Mouse (Mus musculus): ENCODE data around the gene Ptgir. TPM values are rescaled to one million over a fixed set of nuclear protein-coding genes. Genes with fewer than 3 reads are reported as not detected.
A peak's percentile ranks its signal among the peaks of the same experiment; 100 is the strongest.

Ptgir gene
- polyA plus RNA-seq, 1 experiment from 2014 or later, result 0.83 TPM

DNA sequence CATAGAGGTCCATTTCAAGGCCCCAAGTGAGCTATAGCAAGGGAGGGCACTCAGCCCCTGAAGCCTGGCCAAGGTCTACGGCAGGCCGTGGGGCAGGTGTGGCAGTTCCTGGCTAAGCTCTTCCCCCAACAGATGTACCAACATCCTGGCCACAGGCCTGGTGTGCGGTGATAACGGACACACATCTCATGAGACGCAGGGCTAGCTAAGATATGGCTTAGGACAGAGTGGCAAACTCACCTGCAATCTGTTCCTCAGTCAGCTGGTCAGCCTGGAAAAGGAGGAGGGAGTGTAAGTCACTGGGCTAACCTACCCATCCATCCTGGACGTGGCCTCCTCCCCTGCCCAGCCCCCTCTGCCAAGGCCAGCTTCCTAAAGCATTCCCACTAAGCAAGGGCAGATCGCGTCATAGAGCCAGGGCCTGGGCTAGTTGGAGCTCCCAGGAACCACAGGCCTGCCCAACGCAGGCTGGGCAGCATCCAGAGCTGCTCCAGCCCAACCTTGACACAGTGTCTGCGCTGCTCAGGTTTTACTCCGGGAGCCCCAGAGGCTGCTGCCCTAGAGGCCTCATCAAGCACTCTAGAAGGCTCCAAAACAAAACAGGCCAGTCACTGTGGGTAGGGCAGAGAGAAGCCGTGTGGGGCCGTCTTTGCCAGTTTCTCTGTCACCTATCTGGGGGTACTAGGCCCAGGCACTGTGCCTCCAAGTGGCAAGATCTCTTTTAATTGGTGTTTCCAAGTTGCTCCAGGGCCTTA lies 13.3 kb downstream of the Ptgir start:
- peak overlapping the region; percentile 50; the same call in 1 of the 2 replicates for H3K27ac ChIP-seq
- peak overlapping the region; percentile 21 for H3K4me3 ChIP-seq
- no peaks in the 10 kb centered on the region for H3K9me3 ChIP-seq
- H3K36me3 ChIP-seq, result peaks cover 62% of the 10 kb centered on the region
- no peaks in the 10 kb centered on the region for H3K27me3 ChIP-seq
- H3K9ac ChIP-seq, result peak overlapping the region; percentile 70
- ATAC-seq (ENCODE audit: low FRiP score), result no peak
- H3K4me1 ChIP-seq (replicated peaks), result peaks cover 64% of the 10 kb centered on the region
- 85% methylated on average over 13 of the region's 13 CpGs for WGBS
- peak overlapping the region; percentile 82 for H3K4me2 ChIP-seq

DNA sequence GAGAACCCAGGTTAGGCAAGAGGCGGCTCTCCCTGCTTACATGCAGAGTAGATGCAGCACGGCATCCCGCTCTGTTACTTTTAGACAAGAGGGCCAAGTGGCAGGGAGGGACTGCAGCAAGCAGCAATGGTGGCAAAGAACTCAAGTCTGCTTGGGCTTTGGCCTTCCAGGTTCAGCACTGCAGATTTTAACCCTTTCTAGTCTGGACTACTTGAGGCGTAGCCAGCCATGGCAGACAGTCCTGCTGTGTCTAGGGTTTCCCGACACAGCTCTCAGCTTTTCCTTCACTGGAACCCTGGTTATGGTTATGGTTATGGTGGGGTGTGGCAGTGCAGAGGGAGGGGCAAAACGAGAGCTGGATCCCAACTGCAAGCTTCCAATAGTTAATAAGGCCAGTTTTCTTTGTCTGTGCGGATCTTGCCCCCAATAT lies 13.9 kb downstream of the Ptgir start:
- Histone ChIP-seq H3K9me3 (no peaks in the 10 kb centered on the region), H3K4me2 (peak overlapping the region; percentile 82), H3K27ac (peak overlapping the region; percentile 50; the same call in 1 of the 2 replicates), H3K9ac (peak overlapping the region; percentile 70), H3K36me3 (peaks cover 56% of the 10 kb centered on the region), H3K4me3 (peak overlapping the region; percentile 21), H3K27me3 (no peaks in the 10 kb centered on the region), H3K4me1 (replicated peaks) (peaks cover 67% of the 10 kb centered on the region)
- WGBS, result 78% methylated on average over 7 of the region's 7 CpGs
- ATAC-seq (ENCODE audit: low FRiP score), result no peak

DNA sequence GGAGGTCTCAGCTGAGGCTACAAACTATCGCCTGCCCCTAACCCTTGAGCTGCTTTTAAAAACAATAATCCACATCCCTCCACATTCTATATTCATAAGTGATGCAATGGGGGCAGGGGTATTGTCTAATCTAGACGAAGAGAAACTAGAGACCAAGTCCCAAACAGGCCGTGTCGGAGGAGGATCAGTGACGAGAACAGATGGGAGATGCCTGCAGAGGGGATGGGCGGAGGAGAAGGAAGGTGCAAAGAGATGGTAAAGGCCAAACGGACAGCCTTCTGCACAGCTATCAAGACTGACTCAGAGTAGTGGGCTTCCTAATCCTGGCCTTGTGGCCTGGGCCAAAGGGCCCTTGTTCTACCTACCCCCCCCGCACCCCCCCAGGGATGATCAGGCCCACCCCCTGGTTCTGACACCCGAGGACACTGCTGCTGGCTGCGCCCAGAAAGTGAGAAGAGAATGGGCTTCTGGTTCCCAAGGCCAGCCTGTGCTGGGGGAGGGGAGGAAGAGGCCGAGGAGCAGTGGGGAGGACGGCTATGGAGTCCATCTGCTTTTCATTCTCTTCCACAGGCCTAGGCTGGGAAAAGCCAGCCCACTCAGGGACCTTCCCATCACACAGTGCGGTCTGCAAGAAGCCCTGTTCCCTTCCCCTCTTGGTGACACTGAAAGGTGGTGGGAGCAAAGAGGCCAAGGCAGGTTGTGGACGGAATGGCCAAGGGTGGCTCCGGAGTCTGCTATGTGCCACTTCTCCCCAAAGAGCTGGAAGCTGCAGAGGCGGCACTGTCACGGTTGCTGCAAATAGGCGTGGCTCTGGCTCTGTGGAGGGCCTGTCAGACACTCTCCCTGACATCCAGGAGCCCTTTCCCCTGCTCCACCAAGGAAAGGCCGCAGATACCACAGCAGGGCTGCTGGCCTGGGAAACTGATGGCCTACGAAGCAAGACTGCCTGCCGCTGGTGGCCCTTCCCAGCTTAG lies 14.8 kb downstream of the Ptgir start:
- Histone ChIP-seq H3K4me2 (peak overlapping the region; percentile 82), H3K27ac (peak overlapping the region; percentile 99), H3K4me1 (replicated peaks) (peaks cover 67% of the 10 kb centered on the region), H3K9ac (peak overlapping the region; percentile 99), H3K4me3 (peak overlapping the region; percentile 94), H3K36me3 (peaks cover 47% of the 10 kb centered on the region), H3K9me3 (no peaks in the 10 kb centered on the region), H3K27me3 (no peaks in the 10 kb centered on the region)
- 37% methylated on average over 21 of the region's 21 CpGs for WGBS
- no peak for ATAC-seq (ENCODE audit: low FRiP score)

DNA sequence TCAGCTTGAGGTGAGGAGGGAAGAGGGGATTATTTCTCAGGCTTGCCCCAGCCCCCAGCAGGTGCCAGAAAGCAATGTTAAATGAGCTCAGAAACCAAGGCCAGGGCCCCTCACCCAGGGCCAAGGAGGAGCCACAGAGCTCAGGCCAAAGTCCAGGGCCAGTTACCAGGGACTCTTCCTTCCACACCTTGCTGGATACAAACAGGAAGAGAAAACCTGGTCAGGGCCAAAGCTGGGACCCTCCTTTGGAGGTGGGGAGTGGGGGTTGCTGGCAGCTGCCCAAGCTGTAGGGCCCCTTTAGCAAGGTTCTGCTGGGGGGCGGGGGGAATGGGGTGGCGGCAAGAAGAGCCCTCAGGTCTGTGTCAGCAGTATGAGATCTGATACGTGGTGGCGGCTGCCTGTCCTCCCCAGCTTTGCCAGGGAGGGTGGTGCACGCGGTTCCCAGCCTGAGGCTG lies 15.6 kb downstream of the Ptgir start:
- Histone ChIP-seq H3K9me3 (no peaks in the 10 kb centered on the region), H3K4me1 (replicated peaks) (peaks cover 61% of the 10 kb centered on the region), H3K4me3 (peak overlapping the region; percentile 94), H3K4me2 (peak overlapping the region; percentile 82), H3K36me3 (peaks cover 39% of the 10 kb centered on the region), H3K9ac (peak overlapping the region; percentile 99), H3K27ac (peak overlapping the region; percentile 99), H3K27me3 (no peaks in the 10 kb centered on the region)
- no peak for ATAC-seq (ENCODE audit: low FRiP score)
- 29% methylated on average over 6 of the region's 6 CpGs for WGBS

DNA sequence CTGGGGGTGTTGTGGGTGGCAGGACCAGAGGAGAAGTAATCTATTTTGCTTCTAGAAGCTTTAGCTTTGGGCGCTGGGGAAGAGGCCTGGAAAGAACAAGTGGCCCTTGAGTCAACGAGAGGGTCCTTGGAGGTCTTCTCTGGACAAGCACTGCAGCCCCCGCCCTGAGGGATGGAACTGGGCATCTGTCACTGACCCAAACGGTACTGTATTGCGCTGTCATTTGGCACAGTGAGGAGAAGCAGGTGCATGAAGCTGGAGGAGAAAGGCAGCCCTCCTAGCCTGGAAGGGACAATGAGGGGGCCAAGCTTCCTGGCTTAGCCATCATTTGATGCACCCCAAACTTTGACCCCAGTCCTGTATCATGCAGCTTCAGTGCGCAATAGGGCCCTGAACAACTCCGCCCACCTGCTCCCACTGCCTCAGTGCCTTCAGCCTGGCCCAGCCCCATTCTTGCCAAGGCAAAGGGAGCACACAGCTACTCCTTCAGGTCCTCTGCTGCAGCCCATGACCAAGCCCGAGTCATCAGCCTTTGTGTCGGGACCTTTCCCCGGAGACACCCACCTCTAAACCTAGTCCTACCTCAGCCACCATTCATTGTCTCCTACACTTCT lies 16.2 kb downstream of the Ptgir start:
- 31% methylated on average over 10 of the region's 10 CpGs for WGBS
- Histone ChIP-seq H3K9me3 (no peaks in the 10 kb centered on the region), H3K4me2 (peak overlapping the region; percentile 82), H3K27ac (peak overlapping the region; percentile 99), H3K4me1 (replicated peaks) (peaks cover 56% of the 10 kb centered on the region), H3K9ac (peak overlapping the region; percentile 99), H3K36me3 (peaks cover 33% of the 10 kb centered on the region), H3K4me3 (peak overlapping the region; percentile 94), H3K27me3 (no peaks in the 10 kb centered on the region)
- no peak for ATAC-seq (ENCODE audit: low FRiP score)

DNA sequence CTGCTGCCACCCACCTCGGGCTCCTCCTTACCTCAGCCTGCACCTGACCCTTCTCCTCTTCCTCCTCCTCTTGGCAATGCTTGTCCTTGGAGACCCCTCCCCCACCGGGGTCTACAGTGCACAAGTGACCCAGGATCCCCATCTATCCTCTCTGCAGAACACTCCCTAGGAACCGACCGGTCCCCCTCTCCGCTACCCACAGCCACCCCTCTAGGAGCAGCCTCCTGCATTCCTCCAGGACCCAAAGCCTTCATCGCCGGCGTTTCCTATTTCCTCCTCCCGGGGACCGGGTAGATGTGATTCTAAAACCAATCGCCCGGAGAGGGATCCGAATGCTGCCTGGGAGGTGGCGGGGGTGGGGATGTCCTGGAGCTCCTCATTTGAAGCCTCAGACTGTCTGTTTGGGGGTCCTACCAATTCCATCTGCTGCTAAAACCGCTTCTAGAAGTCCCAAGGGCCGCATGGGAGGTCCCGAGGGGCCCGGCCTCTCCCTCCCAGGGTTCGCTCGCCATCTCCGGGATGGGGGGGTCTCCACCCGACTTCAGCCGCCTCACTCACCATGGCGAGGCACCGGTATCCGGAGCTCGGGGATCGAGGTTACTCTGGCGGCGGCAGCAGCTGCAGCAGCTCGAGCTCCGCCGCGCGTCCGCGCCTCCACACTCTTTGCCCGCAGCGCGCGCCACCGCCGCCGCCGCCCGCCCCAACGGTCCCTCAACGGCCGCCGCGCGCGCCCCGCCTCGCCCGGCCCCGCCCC lies 17.2 kb downstream of the Ptgir start:
- peak; percentile 30 for ATAC-seq (ENCODE audit: low FRiP score)
- H3K27me3 ChIP-seq, result no peaks in the 10 kb centered on the region
- peaks cover 46% of the 10 kb centered on the region for H3K4me1 ChIP-seq (replicated peaks)
- peak overlapping the region; percentile 82 for H3K4me2 ChIP-seq
- WGBS, result under 1% methylated on average over 53 of the region's 57 CpGs
- peaks cover 24% of the 10 kb centered on the region for H3K36me3 ChIP-seq
- H3K9ac ChIP-seq, result peak overlapping the region; percentile 99
- H3K27ac ChIP-seq, result peak overlapping the region; percentile 99
- H3K4me3 ChIP-seq, result peak overlapping the region; percentile 94
- H3K9me3 ChIP-seq, result no peaks in the 10 kb centered on the region

DNA sequence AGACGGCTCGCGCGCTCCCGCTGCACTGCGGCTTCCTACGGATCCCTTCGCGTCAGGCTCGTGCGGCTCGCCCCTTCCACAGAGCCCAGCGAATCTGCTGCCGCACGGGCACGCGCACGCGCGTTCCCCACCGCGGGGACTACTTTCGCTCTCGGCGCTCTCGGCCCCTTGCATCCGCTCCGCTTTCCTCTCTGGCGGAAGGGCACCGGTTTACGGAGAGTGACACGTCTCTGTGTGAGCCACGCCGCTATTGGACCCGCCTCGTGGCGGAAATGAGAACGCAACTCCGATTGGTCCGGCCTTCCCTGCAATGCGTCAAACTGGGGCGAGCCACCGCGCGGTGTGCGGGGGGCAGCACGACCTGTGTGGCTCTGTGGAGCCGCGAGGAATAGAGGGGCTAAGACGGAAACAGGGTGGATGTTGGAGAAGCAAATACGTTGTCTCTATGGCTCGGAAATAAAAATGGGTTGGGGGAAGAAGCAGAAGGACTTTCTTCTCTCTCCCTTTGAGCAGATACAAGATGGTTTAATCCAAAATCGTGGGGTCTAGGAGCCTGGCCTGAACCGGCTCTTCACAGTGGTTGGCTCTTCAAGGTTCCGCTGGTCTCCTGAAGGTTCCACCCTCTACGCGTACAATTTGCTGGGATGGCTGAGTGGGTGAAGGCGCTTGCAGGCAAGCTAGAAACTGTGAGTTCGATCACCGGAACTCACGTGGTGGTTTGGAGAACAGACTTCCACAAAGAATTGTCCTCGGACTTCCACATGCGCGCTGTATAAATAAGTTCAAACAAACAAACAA lies 17.9 kb downstream of the Ptgir start, which contains the start of gene Calm3:
Calm3 (minus strand) TSS at position 78 of the 798 bp plus-strand sequence.
- Histone ChIP-seq H3K9ac (peak within 1 kb of the TSS; percentile 99), H3K4me1 (replicated peaks) (peaks cover 38% of the 10 kb centered on the region), H3K27ac (peak within 1 kb of the TSS; percentile 99), H3K9me3 (no peaks in the 10 kb centered on the region), H3K4me2 (peak within 1 kb of the TSS; percentile 82), H3K4me3 (peak within 1 kb of the TSS; percentile 94), H3K36me3 (peaks cover 16% of the 10 kb centered on the region), H3K27me3 (no peaks in the 10 kb centered on the region)
- peak; percentile 93 for ATAC-seq (ENCODE audit: low FRiP score)
- WGBS, result 2% methylated on average over 63 of the region's 64 CpGs

DNA sequence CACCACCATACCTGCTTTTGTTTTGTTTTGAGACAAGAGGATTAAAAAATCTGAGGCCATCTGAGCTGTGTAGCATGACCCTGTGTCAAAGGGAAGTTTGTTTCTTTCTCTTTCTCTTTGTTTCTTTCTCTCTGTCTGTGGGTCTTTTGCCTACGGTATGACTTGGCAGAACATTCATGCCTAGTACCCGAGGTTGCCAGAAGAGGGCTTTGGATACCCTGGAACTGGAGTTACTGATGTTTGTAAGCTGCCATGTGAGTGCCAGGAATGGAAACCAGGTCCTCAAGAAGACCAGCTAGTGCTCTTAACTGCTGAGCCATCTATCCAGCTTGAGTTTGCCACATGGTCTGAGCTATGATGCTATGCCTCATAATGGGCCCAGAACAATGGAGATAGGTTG lies 22.1 kb downstream of the Ptgir start:
- Histone ChIP-seq H3K27ac (no peak overlapping the region), H3K27me3 (no peaks in the 10 kb centered on the region), H3K9me3 (no peaks in the 10 kb centered on the region), H3K4me2 (no peak overlapping the region), H3K4me1 (replicated peaks) (peaks cover 19% of the 10 kb centered on the region), H3K9ac (no peak overlapping the region), H3K4me3 (no peak overlapping the region), H3K36me3 (no peaks in the 10 kb centered on the region)
- no peak for ATAC-seq (ENCODE audit: low FRiP score)
- 46% methylated on average over 2 of the region's 2 CpGs for WGBS

DNA sequence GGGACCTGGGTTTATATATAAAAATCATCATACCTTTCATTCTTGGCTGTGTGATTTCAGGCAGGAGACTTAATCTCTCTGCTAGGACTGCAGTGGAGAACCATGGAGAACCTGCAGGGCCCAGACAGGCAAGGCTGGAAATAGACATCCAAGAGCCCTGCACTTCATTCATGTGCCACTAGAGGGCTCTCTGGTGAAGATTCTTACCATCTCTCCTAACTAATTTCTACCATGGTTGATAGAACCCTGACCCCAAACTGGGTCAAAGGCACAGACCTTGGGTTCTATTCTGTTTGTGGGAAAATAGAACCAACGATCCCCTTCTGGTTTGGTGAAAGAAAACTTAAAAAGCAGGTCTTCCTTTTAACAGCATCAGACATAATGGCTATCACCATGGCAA lies 24.6 kb downstream of the Ptgir start:
- Histone ChIP-seq H3K9ac (no peak overlapping the region), H3K4me1 (replicated peaks) (peaks cover 24% of the 10 kb centered on the region), H3K4me2 (no peak overlapping the region), H3K9me3 (no peaks in the 10 kb centered on the region), H3K27me3 (no peaks in the 10 kb centered on the region), H3K27ac (0 out of 2 replicates have a peak overlapping the region, but pooled peaks have one; percentile 8), H3K36me3 (no peaks in the 10 kb centered on the region), H3K4me3 (no peak overlapping the region)
- WGBS, result 3% methylated on average over 1 of the region's 1 CpGs
- no peak for ATAC-seq (ENCODE audit: low FRiP score)

DNA sequence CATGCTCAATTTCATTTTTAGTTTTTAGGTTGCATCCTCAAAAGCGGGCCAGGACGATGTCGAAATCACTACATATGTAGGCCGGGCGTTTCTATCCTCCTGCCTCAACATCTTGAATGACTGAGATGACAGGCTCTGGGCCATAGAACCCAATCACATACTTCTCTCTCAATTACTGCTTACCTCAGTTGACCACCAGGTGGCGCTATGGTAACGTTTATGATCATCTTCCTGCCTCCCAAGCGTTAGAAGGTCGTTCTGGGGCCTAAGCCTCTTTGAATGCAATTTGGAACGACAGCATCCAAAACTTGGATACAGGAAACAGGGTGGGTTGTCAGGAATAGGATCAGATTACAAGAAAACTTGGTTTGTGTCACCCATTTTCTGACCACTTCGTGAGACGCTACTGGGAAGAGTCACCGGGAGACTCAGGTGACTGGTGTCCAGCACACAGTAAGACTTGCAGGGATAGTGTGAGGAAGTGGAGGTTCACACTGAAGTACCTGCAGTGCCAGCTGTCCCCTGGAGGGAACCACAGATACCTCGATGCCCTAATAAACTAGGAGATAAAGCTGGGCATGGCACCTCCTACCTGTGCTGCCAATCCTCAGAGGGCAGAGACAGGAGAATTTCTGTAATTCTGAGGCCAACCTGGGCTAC lies 25.8 kb downstream of the Ptgir start:
- Histone ChIP-seq H3K4me2 (no peak overlapping the region), H3K27me3 (no peaks in the 10 kb centered on the region), H3K27ac (peak overlapping the region; percentile 85), H3K9me3 (no peaks in the 10 kb centered on the region), H3K4me1 (replicated peaks) (peaks cover 24% of the 10 kb centered on the region), H3K36me3 (no peaks in the 10 kb centered on the region), H3K4me3 (no peak overlapping the region), H3K9ac (no peak overlapping the region)
- peak; percentile 39 for ATAC-seq (ENCODE audit: low FRiP score)
- 19% methylated on average over 14 of the region's 14 CpGs for WGBS

All from hindbrain, embryonic 13.5 days (tissue).